Mouse (Mus musculus) hindbrain, embryonic 12.5 days (tissue): ENCODE results near the gene Wdr47. TPM values are rescaled to one million over a fixed set of nuclear protein-coding genes. Genes with fewer than 3 reads are reported as not detected.
"Not testable (repeated sequence)": the region's sequence is repeated elsewhere in the genome, so short reads cannot be mapped to it uniquely, and the experiment has no call there.

Experiments
- ATAC-seq: fragments of 200-750 bp; cut with Nextera tagmentation; 2 replicates; pipeline ENCODE4 v1.8.0; 2017; ENCODE audit warnings: moderate TSS enrichment; ENCODE audit not compliant: low FRiP score
- H3K27ac ChIP-seq: fragments of 300-500 bp; sonication (generic); 2 replicates; pipeline ENCODE4 v1.5.1; 2016; ENCODE audit warnings: mild to moderate bottlenecking
- H3K27me3 ChIP-seq: fragments of 300-500 bp; sonication (generic); 2 replicates; pipeline ENCODE4 v1.6.1; 2016; ENCODE audit warnings: mild to moderate bottlenecking
- H3K36me3 ChIP-seq: fragments of 300-500 bp; sonication (generic); 2 replicates; pipeline ENCODE4 v1.6.1; 2016; ENCODE audit warnings: mild to moderate bottlenecking
- H3K4me1 ChIP-seq: fragments of 300-500 bp; sonication (generic); 2 replicates; pipeline ENCODE4 v1.6.1; 2016
- H3K4me2 ChIP-seq: fragments of 300-500 bp; sonication (generic); replicated peaks from 2 replicates; pipeline ENCODE4 v1.6.1; 2016; ENCODE audit warnings: mild to moderate bottlenecking
- H3K4me3 ChIP-seq: fragments of 300-500 bp; sonication (generic); 2 replicates; pipeline ENCODE4 v1.5.1; 2016; ENCODE audit warnings: mild to moderate bottlenecking
- H3K9ac ChIP-seq: fragments of 300-500 bp; sonication (generic); 2 replicates; pipeline ENCODE4 v1.6.1; 2016; ENCODE audit warnings: mild to moderate bottlenecking, moderate library complexity
- H3K9me3 ChIP-seq: fragments of 300-500 bp; sonication (generic); replicated peaks from 2 replicates; pipeline ENCODE4 v1.6.1; 2016; ENCODE audit warnings: mild to moderate bottlenecking
- WGBS: fragments of 180-500 bp; shearing (Covaris S2); methylation state at CpG from one replicate; pipeline ENCODE4 v1.1.7; 2016; 5-methylcytosine and 5-hydroxymethylcytosine counted together
- polyA plus RNA-seq: library from polyadenylated mRNA; unstranded; fragments of >200 nt; fragmentation: Nextera tagmentation; extraction: Ambion mirVana; gene quantifications from 2 replicates; pipeline ENCODE4 v1.2.1, GENCODE M21; 2016

The Wdr47 gene
- polyA plus RNA-seq, 1 experiment from 2014 or later = 66.8 TPM

GRCm38 (mm10) chr3:108646036-108646435 lies 55.0 kb downstream of the Wdr47 start:
- H3K36me3 ChIP-seq = peaks cover 26% of the 10 kb centered on the region
- 58% methylated on average over 7 of the region's 7 CpGs for WGBS
- H3K27ac ChIP-seq = no peak overlapping the region
- no peaks in the 10 kb centered on the region for H3K27me3 ChIP-seq
- no peaks in the 10 kb centered on the region for H3K9me3 ChIP-seq
- no peaks in the 10 kb centered on the region for H3K4me1 ChIP-seq
- no peak overlapping the region for H3K4me2 ChIP-seq
- no peak overlapping the region for H3K9ac ChIP-seq
- H3K4me3 ChIP-seq = no peak overlapping the region
- no peak for ATAC-seq

- not testable (repeated sequence) for H3K9me3 ChIP-seq, H3K4me1 ChIP-seq, H3K27ac ChIP-seq, ATAC-seq, H3K27me3 ChIP-seq, H3K4me2 ChIP-seq, H3K9ac ChIP-seq, H3K4me3 ChIP-seq
- peaks cover 22% of the 10 kb centered on the region for H3K36me3 ChIP-seq
- 47% methylated on average over 5 of the region's 5 CpGs for WGBS
Measured at GRCm38 (mm10) chr3:108647681-108648080, 56.6 kb downstream of the Wdr47 start.

GRCm38 (mm10) chr3:108652866-108653642 lies 62.0 kb downstream of the Wdr47 start:
- H3K27me3 ChIP-seq = no peaks in the 10 kb centered on the region
- peak overlapping the region; percentile 32 for H3K4me2 ChIP-seq
- H3K9me3 ChIP-seq = no peaks in the 10 kb centered on the region
- no peak overlapping the region for H3K27ac ChIP-seq
- no peak for ATAC-seq
- no peak overlapping the region for H3K9ac ChIP-seq
- H3K4me3 ChIP-seq = no peak overlapping the region
- H3K4me1 ChIP-seq = peaks cover 10% of the 10 kb centered on the region
- WGBS = 21% methylated on average over 9 of the region's 9 CpGs
- 0 out of 2 replicates have a peak, but pooled peaks cover 5% of the 10 kb centered on the region for H3K36me3 ChIP-seq

- peak within 1 kb of the TSS; percentile 89 for H3K27ac ChIP-seq
Measured at GRCm38 (mm10) chr3:108653710-108654379, 62.8 kb downstream of the Wdr47 start, which contains the start of gene Clcc1. TSS of gene Clcc1 (plus strand) at chr3:108653913.

GRCm38 (mm10) chr3:108654566-108654965 lies 63.5 kb downstream of the Wdr47 start:
- Histone ChIP-seq H3K9me3 (no peaks in the 10 kb centered on the region), H3K4me1 (peaks cover 10% of the 10 kb centered on the region), H3K9ac (peak overlapping the region; percentile 87), H3K4me3 (peak overlapping the region; percentile 86), H3K4me2 (peak overlapping the region; percentile 65), H3K27me3 (no peaks in the 10 kb centered on the region), H3K27ac (no peak overlapping the region; the same call in 1 of the 2 replicates), H3K36me3 (peaks cover 9% of the 10 kb centered on the region; the same call in 1 of the 2 replicates)
- WGBS = 32% methylated on average over 14 of the region's 14 CpGs
- no peak for ATAC-seq

More at GRCm38 (mm10) chr3:108653710-108654379, 62.8 kb downstream of the Wdr47 start, which contains the start of gene Clcc1:
- H3K9me3 ChIP-seq = no peaks in the 10 kb centered on the region
- H3K4me2 ChIP-seq = peak within 1 kb of the TSS; percentile 65
- peaks cover 10% of the 10 kb centered on the region for H3K4me1 ChIP-seq
- H3K9ac ChIP-seq = peak within 1 kb of the TSS; percentile 87
- under 1% methylated on average over 56 of the region's 57 CpGs for WGBS
- H3K27me3 ChIP-seq = no peaks in the 10 kb centered on the region
- peak; percentile 97 for ATAC-seq
- peak within 1 kb of the TSS; percentile 86 for H3K4me3 ChIP-seq
- H3K36me3 ChIP-seq = peaks cover 7% of the 10 kb centered on the region; the same call in 1 of the 2 replicates

DNA sequence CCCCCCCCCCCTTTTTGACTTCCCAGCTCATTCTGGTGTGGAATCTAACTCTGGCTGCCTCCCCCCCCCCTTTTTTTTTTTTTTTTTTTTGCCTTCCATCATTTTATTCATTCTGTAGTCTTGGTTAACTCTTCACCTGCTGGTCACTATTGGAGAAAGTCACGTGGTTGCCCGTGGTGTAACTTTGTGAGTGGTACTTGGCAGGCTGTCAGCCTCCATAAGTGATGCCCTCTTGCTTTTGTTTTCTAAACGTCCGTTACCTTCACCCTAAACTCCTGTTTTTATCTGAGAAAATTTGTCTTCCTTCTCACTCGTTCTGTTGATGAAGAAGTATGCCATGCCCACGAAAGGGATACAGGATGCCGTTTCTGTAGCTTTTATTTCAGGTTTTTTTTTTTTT lies 64.4 kb downstream of the Wdr47 start:
- no peaks in the 10 kb centered on the region for H3K9me3 ChIP-seq
- no peak overlapping the region for H3K4me3 ChIP-seq
- ATAC-seq = no peak
- H3K9ac ChIP-seq = no peak overlapping the region
- H3K36me3 ChIP-seq = peaks cover 10% of the 10 kb centered on the region; the same call in 1 of the 2 replicates
- WGBS = 80% methylated on average over 7 of the region's 7 CpGs
- H3K4me2 ChIP-seq = peak overlapping the region; percentile 65; the same call in 1 of the 2 replicates
- H3K27ac ChIP-seq = no peak overlapping the region
- no peaks in the 10 kb centered on the region for H3K27me3 ChIP-seq
- H3K4me1 ChIP-seq = peaks cover 10% of the 10 kb centered on the region

GRCm38 (mm10) chr3:108658612-108659011 lies 67.5 kb downstream of the Wdr47 start:
- Histone ChIP-seq H3K9me3 (no peaks in the 10 kb centered on the region), H3K27me3 (no peaks in the 10 kb centered on the region), H3K9ac (no peak overlapping the region), H3K4me2 (no peak overlapping the region), H3K36me3 (peaks cover 30% of the 10 kb centered on the region), H3K27ac (no peak overlapping the region), H3K4me3 (no peak overlapping the region), H3K4me1 (peaks cover 10% of the 10 kb centered on the region)
- WGBS = 95% methylated on average over 9 of the region's 9 CpGs
- ATAC-seq = no peak

- H3K27ac ChIP-seq = no peak overlapping the region
- no peaks in the 10 kb centered on the region for H3K4me1 ChIP-seq
- no peak for ATAC-seq
- no peak overlapping the region for H3K4me2 ChIP-seq
- no peak overlapping the region for H3K9ac ChIP-seq
- H3K36me3 ChIP-seq = peaks cover 45% of the 10 kb centered on the region
- no peaks in the 10 kb centered on the region for H3K9me3 ChIP-seq
- no peak overlapping the region for H3K4me3 ChIP-seq
- H3K27me3 ChIP-seq = no peaks in the 10 kb centered on the region
- WGBS = 90% methylated on average over 1 of the region's 1 CpGs
Measured at GRCm38 (mm10) chr3:108660941-108661340, 69.9 kb downstream of the Wdr47 start.

- no peak for ATAC-seq
- Histone ChIP-seq H3K27me3 (no peaks in the 10 kb centered on the region), H3K9ac (no peak overlapping the region), H3K27ac (no peak overlapping the region), H3K4me3 (no peak overlapping the region), H3K36me3 (peaks cover 85% of the 10 kb centered on the region), H3K9me3 (no peaks in the 10 kb centered on the region), H3K4me2 (no peak overlapping the region), H3K4me1 (no peaks in the 10 kb centered on the region)
- WGBS = 72% methylated on average over 4 of the region's 4 CpGs
Measured at GRCm38 (mm10) chr3:108676616-108677015, 85.5 kb downstream of the Wdr47 start.

DNA sequence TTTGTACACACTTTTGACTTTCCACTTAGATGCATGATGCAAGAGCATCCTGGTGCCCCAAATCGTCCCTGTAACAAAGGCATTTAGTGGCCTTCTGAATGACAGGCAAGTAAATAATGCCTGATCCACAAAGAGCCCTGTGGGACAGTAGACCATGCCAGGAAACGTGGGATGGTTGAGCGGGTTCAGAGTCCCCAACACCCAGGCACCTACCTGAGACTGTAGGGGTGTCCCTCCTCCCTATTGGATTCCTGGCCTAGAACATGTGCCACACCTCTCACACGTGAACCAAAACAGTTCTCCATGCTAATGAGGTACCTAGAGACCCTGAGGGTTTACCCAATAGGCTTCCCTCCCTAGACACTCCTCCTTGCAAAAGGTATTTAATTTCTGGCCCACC lies 89.9 kb downstream of the Wdr47 start:
- Histone ChIP-seq H3K27me3 (no peaks in the 10 kb centered on the region), H3K4me3 (no peak overlapping the region), H3K9ac (no peak overlapping the region), H3K4me2 (no peak overlapping the region), H3K4me1 (no peaks in the 10 kb centered on the region), H3K36me3 (peaks cover 82% of the 10 kb centered on the region), H3K27ac (no peak overlapping the region), H3K9me3 (no peaks in the 10 kb centered on the region)
- no peak for ATAC-seq
- WGBS = 87% methylated on average over 4 of the region's 4 CpGs

- ATAC-seq, H3K9ac ChIP-seq, H3K9me3 ChIP-seq, H3K27ac ChIP-seq, H3K27me3 ChIP-seq, H3K4me1 ChIP-seq, H3K4me2 ChIP-seq, H3K4me3 ChIP-seq: not testable (repeated sequence)
- 92% methylated on average over 5 of the region's 5 CpGs for WGBS
- H3K36me3 ChIP-seq = peaks cover 72% of the 10 kb centered on the region
Measured at GRCm38 (mm10) chr3:108683597-108683996, 92.5 kb downstream of the Wdr47 start.

- Histone ChIP-seq H3K27ac (no peak overlapping the region), H3K27me3 (no peaks in the 10 kb centered on the region), H3K4me2 (no peak overlapping the region), H3K4me1 (no peaks in the 10 kb centered on the region), H3K9ac (no peak overlapping the region), H3K9me3 (no peaks in the 10 kb centered on the region), H3K4me3 (no peak overlapping the region), H3K36me3 (peaks cover 68% of the 10 kb centered on the region)
- WGBS = 100% methylated on average over 7 of the region's 7 CpGs
- ATAC-seq = no peak
Measured at GRCm38 (mm10) chr3:108685701-108686100, 94.6 kb downstream of the Wdr47 start.
